Mouse (Mus musculus) heart, embryonic 10.5 days (tissue): Measurements from ENCODE around the gene Cpt1b. TPM values are rescaled to one million over a fixed set of nuclear protein-coding genes. Genes with fewer than 3 reads are reported as not detected.

Experiments used
- DNase-seq: peaks from one replicate; pipeline ENCODE4 v3.0.0-alpha.2; 2017; ENCODE audit warnings: low spot score
- H3K27ac ChIP-seq: fragments of 300-500 bp; sonication (generic); 2 replicates; pipeline ENCODE4 v1.5.1; 2016; ENCODE audit warnings: mild to moderate bottlenecking
- H3K27me3 ChIP-seq: fragments of 300-500 bp; sonication (generic); 2 replicates; pipeline ENCODE4 v1.6.1; 2016; ENCODE audit warnings: mild to moderate bottlenecking; ENCODE audit not compliant: poor library complexity, insufficient read depth, severe bottlenecking
- H3K36me3 ChIP-seq: fragments of 300-500 bp; sonication (generic); 2 replicates; pipeline ENCODE4 v1.6.1; 2016; ENCODE audit warnings: mild to moderate bottlenecking, moderate library complexity
- H3K4me1 ChIP-seq: fragments of 300-500 bp; sonication (generic); 2 replicates; pipeline ENCODE4 v1.6.1; 2016; ENCODE audit warnings: mild to moderate bottlenecking
- H3K4me3 ChIP-seq: fragments of 300-500 bp; sonication (generic); 2 replicates; pipeline ENCODE4 v1.5.1; 2016; ENCODE audit warnings: mild to moderate bottlenecking, moderate library complexity
- H3K9me3 ChIP-seq: fragments of 300-500 bp; sonication (generic); 2 replicates; pipeline ENCODE4 v1.6.1; 2016; ENCODE audit warnings: mild to moderate bottlenecking, moderate library complexity
- WGBS: fragments of 180-500 bp; shearing (Covaris S2); methylation state at CpG from one replicate; pipeline ENCODE4 v1.1.7; 2016; 5-methylcytosine and 5-hydroxymethylcytosine counted together
- polyA plus RNA-seq: library from polyadenylated mRNA; unstranded; fragments of >200 nt; fragmentation: Nextera tagmentation; extraction: Ambion mirVana; gene quantifications from 2 replicates; pipeline ENCODE4 v1.2.1, GENCODE M21; 2016

The Cpt1b gene
- polyA plus RNA-seq, 1 experiment from 2014 or later = 73.9 TPM

GRCm38 (mm10) chr15:89429352-89430221 is 3.9 kb upstream of the Cpt1b start, which contains the start of the genes C730034F03Rik, Gm44502 and Chkb:
Gene C730034F03Rik (plus strand): TSS chr15:89429589.
Gene Gm44502 (minus strand): TSS chr15:89429696.
Gene Chkb (minus strand): TSS chr15:89429908.
- peak; percentile 98 for DNase-seq
- Histone ChIP-seq H3K36me3 (peaks cover 25% of the 10 kb centered on the region), H3K4me3 (peak within 1 kb of the TSS; percentile 82), H3K9me3 (no peaks in the 10 kb centered on the region), H3K4me1 (peaks cover 35% of the 10 kb centered on the region), H3K27ac (peak within 1 kb of the TSS; percentile 95), H3K27me3 (no peaks in the 10 kb centered on the region)
- WGBS = under 1% methylated on average over 70 of the region's 70 CpGs

GRCm38 (mm10) chr15:89428821-89429351 is 3.2 kb upstream of the Cpt1b start:
- no peaks in the 10 kb centered on the region for H3K9me3 ChIP-seq
- peak; percentile 80 for DNase-seq
- H3K27me3 ChIP-seq = no peaks in the 10 kb centered on the region
- H3K4me3 ChIP-seq = peak overlapping the region; percentile 82
- H3K4me1 ChIP-seq = peaks cover 42% of the 10 kb centered on the region
- H3K27ac ChIP-seq = peak overlapping the region; percentile 95
- peaks cover 32% of the 10 kb centered on the region for H3K36me3 ChIP-seq
- WGBS = 5% methylated on average over 22 of the region's 22 CpGs

GRCm38 (mm10) chr15:89428136-89428790 is 2.6 kb upstream of the Cpt1b start:
- 75% methylated on average over 19 of the region's 19 CpGs for WGBS
- Histone ChIP-seq H3K36me3 (peaks cover 38% of the 10 kb centered on the region), H3K27ac (peak overlapping the region; percentile 95; the same call in 1 of the 2 replicates), H3K4me3 (peak overlapping the region; percentile 82), H3K27me3 (no peaks in the 10 kb centered on the region), H3K4me1 (peaks cover 48% of the 10 kb centered on the region), H3K9me3 (no peaks in the 10 kb centered on the region)
- DNase-seq = peak; percentile 68

- peaks cover 50% of the 10 kb centered on the region for H3K4me1 ChIP-seq
- peaks cover 54% of the 10 kb centered on the region for H3K36me3 ChIP-seq
- H3K27ac ChIP-seq = peak overlapping the region; percentile 94
- H3K9me3 ChIP-seq = no peaks in the 10 kb centered on the region
- no peak for DNase-seq
- WGBS = 86% methylated on average over 10 of the region's 10 CpGs
- no peak overlapping the region for H3K4me3 ChIP-seq
- H3K27me3 ChIP-seq = no peaks in the 10 kb centered on the region
Observed at GRCm38 (mm10) chr15:89426716-89427115, 1.1 kb upstream of the Cpt1b start.

- Histone ChIP-seq H3K9me3 (no peaks in the 10 kb centered on the region), H3K4me3 (peak overlapping the region; percentile 63), H3K36me3 (peaks cover 72% of the 10 kb centered on the region), H3K27me3 (no peaks in the 10 kb centered on the region), H3K4me1 (peaks cover 50% of the 10 kb centered on the region), H3K27ac (peak overlapping the region; percentile 94)
- DNase-seq = no peak
- WGBS = 79% methylated on average over 8 of the region's 8 CpGs
Observed at GRCm38 (mm10) chr15:89424621-89425020, 1.0 kb downstream of the Cpt1b start.

GRCm38 (mm10) chr15:89421938-89422337 is 3.7 kb downstream of the Cpt1b start:
- H3K36me3 ChIP-seq = peaks cover 86% of the 10 kb centered on the region
- DNase-seq = no peak
- no peak overlapping the region for H3K4me3 ChIP-seq
- no peaks in the 10 kb centered on the region for H3K27me3 ChIP-seq
- H3K4me1 ChIP-seq = peaks cover 39% of the 10 kb centered on the region
- no peaks in the 10 kb centered on the region for H3K9me3 ChIP-seq
- H3K27ac ChIP-seq = no peak overlapping the region
- WGBS = 88% methylated on average over 9 of the region's 9 CpGs

- H3K27me3 ChIP-seq = no peaks in the 10 kb centered on the region
- no peak for DNase-seq
- H3K9me3 ChIP-seq = no peaks in the 10 kb centered on the region
- WGBS = 39% methylated on average over 8 of the region's 8 CpGs
- peaks cover 42% of the 10 kb centered on the region for H3K36me3 ChIP-seq
- H3K4me1 ChIP-seq = peaks cover 10% of the 10 kb centered on the region; the same call in 1 of the 2 replicates
- H3K27ac ChIP-seq = peak overlapping the region; percentile 70; the same call in 1 of the 2 replicates
- H3K4me3 ChIP-seq = peak overlapping the region; percentile 22; the same call in 1 of the 2 replicates
Observed at GRCm38 (mm10) chr15:89415282-89415681, 10.4 kb downstream of the Cpt1b start.

GRCm38 (mm10) chr15:89410118-89410517 is 15.5 kb downstream of the Cpt1b start, which contains the start of gene Syce3:
Gene Syce3 (minus strand): TSS chr15:89410503.
- H3K4me3 ChIP-seq = no peak within 1 kb of the TSS
- H3K27me3 ChIP-seq = no peaks in the 10 kb centered on the region
- 80% methylated on average over 24 of the region's 24 CpGs for WGBS
- H3K36me3 ChIP-seq = no peaks in the 10 kb centered on the region
- H3K9me3 ChIP-seq = 0 out of 2 replicates have a peak, but pooled peaks cover 8% of the 10 kb centered on the region
- peak; percentile 69 for DNase-seq
- no peak within 1 kb of the TSS for H3K27ac ChIP-seq
- peaks cover 4% of the 10 kb centered on the region; the same call in 1 of the 2 replicates for H3K4me1 ChIP-seq

- H3K36me3 ChIP-seq = no peaks in the 10 kb centered on the region
- no peak overlapping the region for H3K27ac ChIP-seq
- H3K4me3 ChIP-seq = no peak overlapping the region
- H3K27me3 ChIP-seq = no peaks in the 10 kb centered on the region
- DNase-seq = no peak
- no peaks in the 10 kb centered on the region for H3K4me1 ChIP-seq
- 0 out of 2 replicates have a peak, but pooled peaks cover 8% of the 10 kb centered on the region for H3K9me3 ChIP-seq
Observed at GRCm38 (mm10) chr15:89406691-89407090, 19.0 kb downstream of the Cpt1b start.

GRCm38 (mm10) chr15:89404831-89405623 is 20.6 kb downstream of the Cpt1b start:
- no peaks in the 10 kb centered on the region for H3K27me3 ChIP-seq
- 81% methylated on average over 10 of the region's 10 CpGs for WGBS
- H3K36me3 ChIP-seq = no peaks in the 10 kb centered on the region
- 0 out of 2 replicates have a peak, but pooled peaks cover 6% of the 10 kb centered on the region for H3K9me3 ChIP-seq
- no peak overlapping the region for H3K4me3 ChIP-seq
- no peaks in the 10 kb centered on the region for H3K4me1 ChIP-seq
- no peak for DNase-seq
- H3K27ac ChIP-seq = no peak overlapping the region

- DNase-seq = no peak
- Histone ChIP-seq H3K4me1 (no peaks in the 10 kb centered on the region), H3K4me3 (no peak overlapping the region), H3K27me3 (no peaks in the 10 kb centered on the region), H3K36me3 (no peaks in the 10 kb centered on the region), H3K9me3 (no peaks in the 10 kb centered on the region), H3K27ac (no peak overlapping the region)
- WGBS = 79% methylated on average over 1 of the region's 1 CpGs
Observed at GRCm38 (mm10) chr15:89402471-89402870, 23.2 kb downstream of the Cpt1b start.

GRCm38 (mm10) chr15:89399716-89400115 is 25.9 kb downstream of the Cpt1b start:
- no peak for DNase-seq
- 56% methylated on average over 1 of the region's 1 CpGs for WGBS
- Histone ChIP-seq H3K27me3 (no peaks in the 10 kb centered on the region), H3K27ac (no peak overlapping the region), H3K9me3 (no peaks in the 10 kb centered on the region), H3K4me3 (no peak overlapping the region), H3K4me1 (no peaks in the 10 kb centered on the region), H3K36me3 (no peaks in the 10 kb centered on the region)
